Mouse (Mus musculus): ENCODE measurements around the gene Nectin4. TPM values are rescaled to one million over a fixed set of nuclear protein-coding genes. Genes with fewer than 3 reads are reported as not detected.

The Nectin4 gene
- polyA plus RNA-seq, 1 experiment, result 0.08 TPM

DNA sequence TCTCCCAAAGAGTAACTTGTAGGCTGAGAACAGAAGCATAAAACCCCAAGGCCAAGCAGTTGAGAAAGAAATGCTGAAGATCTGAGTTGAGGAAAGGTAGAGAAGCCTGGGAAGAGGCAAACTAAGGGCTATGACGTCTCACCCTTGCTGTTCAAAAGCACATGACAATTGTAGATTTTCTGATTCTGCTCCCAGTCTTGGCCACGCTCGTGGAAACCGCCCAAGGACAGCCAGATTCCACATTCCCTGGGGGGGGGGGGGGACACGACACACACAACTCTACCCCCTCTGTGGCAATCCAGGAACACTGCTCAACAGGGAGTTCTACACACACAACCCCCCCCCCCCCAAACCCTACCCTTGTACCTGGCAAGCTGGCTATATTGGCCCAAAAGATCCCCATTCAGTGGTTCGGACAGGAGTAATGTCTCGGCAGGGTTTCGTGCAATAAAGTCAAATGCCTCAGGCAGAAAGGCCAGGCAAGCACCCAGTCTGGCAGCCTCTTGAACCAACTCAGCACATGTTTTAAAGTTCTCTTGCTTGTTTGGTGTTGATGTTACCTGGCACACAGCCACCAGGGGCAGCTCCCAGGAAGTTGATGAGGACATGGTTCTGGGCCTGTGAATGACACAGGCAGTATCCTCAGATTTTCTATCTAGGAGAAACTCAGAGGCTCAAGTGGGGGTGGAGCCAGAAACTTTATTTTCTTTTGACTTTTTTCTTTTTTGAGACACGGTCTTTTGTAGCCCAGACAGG is 25.8 kb upstream of the Nectin4 start:
- no peaks in the 10 kb centered on the region for H3K27me3 ChIP-seq (ENCODE audit: control insufficient read depth, insufficient read depth, insufficient read length)
- no peak for TF ChIP-seq CEBPB (IDR thresholded peaks at IDR 0.05; ENCODE audit: insufficient read depth, poor library complexity, severe bottlenecking)
- no peak for TF ChIP-seq SRF (IDR thresholded peaks at IDR 0.05; ENCODE audit: control insufficient read depth, insufficient read length, low read depth)
- TF ChIP-seq POLR2AphosphoS2 (IDR thresholded peaks at IDR 0.05; ENCODE audit: insufficient read length, low read depth), result peak; percentile 7
- no peak overlapping the region for H3ac ChIP-seq (ENCODE audit: control insufficient read depth, insufficient read length)
- H3K79me2 ChIP-seq (ENCODE audit: control insufficient read depth, insufficient read depth), result peaks cover 45% of the 10 kb centered on the region
- peak overlapping the region; percentile 98 for H3K4me2 ChIP-seq (ENCODE audit: low read depth)
- peaks cover 26% of the 10 kb centered on the region for H3K36me3 ChIP-seq (ENCODE audit: control insufficient read depth, insufficient read depth)
- H3K4me3 ChIP-seq, result peak overlapping the region; percentile 100

GRCm38 (mm10) chr1:171344715-171345114 is 25.2 kb upstream of the Nectin4 start:
- TF ChIP-seq TCF12 (IDR thresholded peaks at IDR 0.05; ENCODE audit: insufficient read depth, poor library complexity, severe bottlenecking) (no peak), MYOD1 (IDR thresholded peaks at IDR 0.05; ENCODE audit: control insufficient read depth in 1 of 3, insufficient read length in 2 of 3, low read depth in 2 of 3) (no peak), MAX (IDR thresholded peaks at IDR 0.05; ENCODE audit: low read depth) (no peak), USF1 (IDR thresholded peaks at IDR 0.05; ENCODE audit: low read depth) (no peak), POLR2A (IDR thresholded peaks at IDR 0.05; ENCODE audit: insufficient read length, low read depth) (no peak), SRF (IDR thresholded peaks at IDR 0.05; ENCODE audit: control insufficient read depth, insufficient read length, low read depth) (no peak), REST (IDR thresholded peaks at IDR 0.05; ENCODE audit: insufficient read depth, insufficient read length) (no peak), TCF3 (IDR thresholded peaks at IDR 0.05; ENCODE audit: insufficient read length, low read depth) (no peak), MYOG (IDR thresholded peaks at IDR 0.05; ENCODE audit: control insufficient read depth in 1 of 3, insufficient read depth in 1 of 3, insufficient read length in 2 of 3, low read depth in 2 of 3) (no peak), CEBPB (IDR thresholded peaks at IDR 0.05; ENCODE audit: insufficient read depth, poor library complexity, severe bottlenecking) (no peak), E2F4 (IDR thresholded peaks at IDR 0.05; ENCODE audit: insufficient read depth) (no peak), POLR2AphosphoS2 (IDR thresholded peaks at IDR 0.05; ENCODE audit: insufficient read length, low read depth) (no peak)
- H3K4me2 ChIP-seq (ENCODE audit: low read depth), result peak overlapping the region; percentile 98
- peaks cover 48% of the 10 kb centered on the region for H3K79me2 ChIP-seq (ENCODE audit: control insufficient read depth, insufficient read depth)
- no peaks in the 10 kb centered on the region for H3K27me3 ChIP-seq (ENCODE audit: control insufficient read depth, insufficient read depth, insufficient read length)
- H3K4me3 ChIP-seq, result peak overlapping the region; percentile 100
- H3K36me3 ChIP-seq (ENCODE audit: control insufficient read depth, insufficient read depth), result peaks cover 25% of the 10 kb centered on the region
- H3ac ChIP-seq (ENCODE audit: control insufficient read depth, insufficient read length), result no peak overlapping the region

GRCm38 (mm10) chr1:171345225-171346094 is 24.4 kb upstream of the Nectin4 start, which contains the start of the genes Nit1 and Pfdn2:
Gene Nit1 (minus strand): TSS chr1:171345646.
Gene Pfdn2 (plus strand): TSS chr1:171345670.
- peak within 1 kb of the TSS; percentile 50 for H3ac ChIP-seq (ENCODE audit: control insufficient read depth, insufficient read length)
- H3K36me3 ChIP-seq (ENCODE audit: control insufficient read depth, insufficient read depth), result peaks cover 21% of the 10 kb centered on the region
- TF ChIP-seq CEBPB (IDR thresholded peaks at IDR 0.05; ENCODE audit: insufficient read depth, poor library complexity, severe bottlenecking) (no peak), TCF3 (IDR thresholded peaks at IDR 0.05; ENCODE audit: insufficient read length, low read depth) (no peak), MYOD1 (IDR thresholded peaks at IDR 0.05; ENCODE audit: control insufficient read depth in 1 of 3, insufficient read length in 2 of 3, low read depth in 2 of 3) (peak in 1 of 3 experiments; percentile 18), MAX (IDR thresholded peaks at IDR 0.05; ENCODE audit: low read depth) (no peak), POLR2A (IDR thresholded peaks at IDR 0.05; ENCODE audit: insufficient read length, low read depth) (peak; percentile 94), POLR2AphosphoS2 (IDR thresholded peaks at IDR 0.05; ENCODE audit: insufficient read length, low read depth) (peak; percentile 98), E2F4 (IDR thresholded peaks at IDR 0.05; ENCODE audit: insufficient read depth) (no peak), REST (IDR thresholded peaks at IDR 0.05; ENCODE audit: insufficient read depth, insufficient read length) (no peak), SRF (IDR thresholded peaks at IDR 0.05; ENCODE audit: control insufficient read depth, insufficient read length, low read depth) (no peak), MYOG (IDR thresholded peaks at IDR 0.05; ENCODE audit: control insufficient read depth in 1 of 3, insufficient read depth in 1 of 3, insufficient read length in 2 of 3, low read depth in 2 of 3) (peak in 2 of 3 experiments; percentile 29 to 55), USF1 (IDR thresholded peaks at IDR 0.05; ENCODE audit: low read depth) (no peak), TCF12 (IDR thresholded peaks at IDR 0.05; ENCODE audit: insufficient read depth, poor library complexity, severe bottlenecking) (no peak)
- no peaks in the 10 kb centered on the region for H3K27me3 ChIP-seq (ENCODE audit: control insufficient read depth, insufficient read depth, insufficient read length)
- peak within 1 kb of the TSS; percentile 100 for H3K4me3 ChIP-seq
- H3K4me2 ChIP-seq (ENCODE audit: low read depth), result peak within 1 kb of the TSS; percentile 98
- H3K79me2 ChIP-seq (ENCODE audit: control insufficient read depth, insufficient read depth), result peaks cover 56% of the 10 kb centered on the region

GRCm38 (mm10) chr1:171346095-171346450 is 23.8 kb upstream of the Nectin4 start:
- peaks cover 14% of the 10 kb centered on the region for H3K36me3 ChIP-seq (ENCODE audit: control insufficient read depth, insufficient read depth)
- peaks cover 62% of the 10 kb centered on the region for H3K79me2 ChIP-seq (ENCODE audit: control insufficient read depth, insufficient read depth)
- TF ChIP-seq USF1 (IDR thresholded peaks at IDR 0.05; ENCODE audit: low read depth), result peak; percentile 83
- TF ChIP-seq REST (IDR thresholded peaks at IDR 0.05; ENCODE audit: insufficient read depth, insufficient read length), result no peak
- peak overlapping the region; percentile 100 for H3K4me3 ChIP-seq
- peak overlapping the region; percentile 84 for H3K4me2 ChIP-seq (ENCODE audit: low read depth)
- peak overlapping the region; percentile 50 for H3ac ChIP-seq (ENCODE audit: control insufficient read depth, insufficient read length)
- no peaks in the 10 kb centered on the region for H3K27me3 ChIP-seq (ENCODE audit: control insufficient read depth, insufficient read depth, insufficient read length)
